ENCODE assay signal across 10 mouse cellular contexts in genomic region chr2:167267531-167268410, GRCm38 (mm10). TPM values are rescaled to one million over a fixed set of nuclear protein-coding genes. Genes with fewer than 3 reads are reported as not detected.
DNase-seq lines count a peak whose midpoint lies in the region; ATAC-seq lines count a peak whose summit lies in the region.
"Had no signal": no experiment of that assay in that cellular context is flagged by ENCODE, and none has a peak within 500 bp of the region (broad histone marks: within the 10 kb centered on the region; RNA-seq: fewer than 3 reads in every experiment).

No protein-coding gene starts in this region.

- H3K4me2 ChIP-seq in kidney, embryonic 16.5 days (replicated peaks; ENCODE audit: low read depth, low read length) = no peak overlapping the region
- H3K4me2 ChIP-seq in heart, embryonic 16.5 days (ENCODE audit: low read depth, low read length) = no peak overlapping the region
- H3K4me2 ChIP-seq in midbrain, embryonic 11.5 days = no peak overlapping the region
- no peak overlapping the region for H3K4me2 ChIP-seq in hindbrain, embryonic 12.5 days (replicated peaks)
- H3K4me2 ChIP-seq: forebrain, embryonic 15.5 days had no signal

- no peak overlapping the region for H3K4me3 ChIP-seq in kidney, embryonic 16.5 days (ENCODE audit: low read length)
- no peak overlapping the region for H3K4me3 ChIP-seq in heart, embryonic 16.5 days (ENCODE audit: low read length)
- no peak overlapping the region for H3K4me3 ChIP-seq in midbrain, embryonic 11.5 days (ENCODE audit: low read depth, low read length)
- no peak overlapping the region for H3K4me3 ChIP-seq in hindbrain, embryonic 12.5 days
- H3K4me3 ChIP-seq: forebrain, embryonic 15.5 days had no signal

- no peak for ATAC-seq in kidney, embryonic 16.5 days (ENCODE audit: low FRiP score, low TSS enrichment)
- ATAC-seq in heart, embryonic 16.5 days (replicated peaks; ENCODE audit: extremely low read depth, insufficient read depth, low FRiP score) = peak; percentile 52; the same call in 1 of the 2 replicates
- no peak for ATAC-seq in midbrain, embryonic 11.5 days (ENCODE audit: low FRiP score)
- ATAC-seq in hindbrain, embryonic 12.5 days (ENCODE audit: low FRiP score) = no peak
- ATAC-seq: forebrain, embryonic 15.5 days; inflammation-experienced regulatory T-cells, adult 6 months had no signal

- WGBS in kidney, embryonic 16.5 days = 76% methylated on average over 14 of the region's 14 CpGs
- 40% methylated on average over 14 of the region's 14 CpGs for WGBS in heart, embryonic 16.5 days
- WGBS in midbrain, embryonic 11.5 days = 82% methylated on average over 14 of the region's 14 CpGs
- WGBS in hindbrain, embryonic 12.5 days = 85% methylated on average over 14 of the region's 14 CpGs

- no peaks in the 10 kb centered on the region for H3K36me3 ChIP-seq in kidney, embryonic 16.5 days (ENCODE audit: insufficient read depth, low read length)
- no peaks in the 10 kb centered on the region for H3K36me3 ChIP-seq in heart, embryonic 16.5 days (ENCODE audit: control insufficient read depth, insufficient read depth)
- H3K36me3 ChIP-seq in midbrain, embryonic 11.5 days (ENCODE audit: control insufficient read depth, insufficient read depth, low read length) = no peaks in the 10 kb centered on the region
- no peaks in the 10 kb centered on the region for H3K36me3 ChIP-seq in hindbrain, embryonic 12.5 days
- H3K36me3 ChIP-seq: forebrain, embryonic 15.5 days had no signal

- H3K27me3 ChIP-seq in kidney, embryonic 16.5 days (ENCODE audit: insufficient read depth, low read length) = no peaks in the 10 kb centered on the region
- no peaks in the 10 kb centered on the region for H3K27me3 ChIP-seq in heart, embryonic 16.5 days (ENCODE audit: control insufficient read depth, insufficient read depth, low read length)
- no peaks in the 10 kb centered on the region for H3K27me3 ChIP-seq in midbrain, embryonic 11.5 days (ENCODE audit: control insufficient read depth, insufficient read depth, low read length)
- peaks cover 2% of the 10 kb centered on the region; the same call in 1 of the 2 replicates for H3K27me3 ChIP-seq in hindbrain, embryonic 12.5 days
- H3K27me3 ChIP-seq: forebrain, embryonic 15.5 days had no signal

- peak; percentile 4 for DNase-seq in kidney, postnatal 10 days
- DNase-seq in urinary bladder, postnatal 14 days (ENCODE audit: low spot score) = peak; percentile 2
- no peak for DNase-seq in urinary bladder, postnatal 10 days (ENCODE audit: low spot score)
- peak; percentile 30 for DNase-seq in testis, postnatal 10 days (ENCODE audit: low spot score)
- DNase-seq in midbrain, embryonic 11.5 days (ENCODE audit: low spot score, missing footprints) = no peak

- H3K4me1 ChIP-seq in kidney, embryonic 16.5 days (ENCODE audit: insufficient read depth, low read length) = no peaks in the 10 kb centered on the region
- peaks cover 10% of the 10 kb centered on the region for H3K4me1 ChIP-seq in heart, embryonic 16.5 days (ENCODE audit: control insufficient read depth, insufficient read depth, low read length)
- H3K4me1 ChIP-seq in midbrain, embryonic 11.5 days (ENCODE audit: control insufficient read depth, insufficient read depth, low read length) = no peaks in the 10 kb centered on the region
- H3K4me1 ChIP-seq in hindbrain, embryonic 12.5 days = no peaks in the 10 kb centered on the region
- H3K4me1 ChIP-seq: forebrain, embryonic 15.5 days had no signal

- no peak overlapping the region for H3K9ac ChIP-seq in kidney, embryonic 16.5 days (replicated peaks; ENCODE audit: low read length)
- no peak overlapping the region for H3K9ac ChIP-seq in heart, embryonic 16.5 days (ENCODE audit: low read length)
- H3K9ac ChIP-seq in midbrain, embryonic 11.5 days (ENCODE audit: low read length) = no peak overlapping the region
- H3K9ac ChIP-seq in hindbrain, embryonic 12.5 days = no peak overlapping the region
- H3K9ac ChIP-seq: forebrain, embryonic 15.5 days had no signal

- H3K9me3 ChIP-seq in kidney, embryonic 16.5 days (ENCODE audit: low read length) = no peaks in the 10 kb centered on the region
- no peaks in the 10 kb centered on the region for H3K9me3 ChIP-seq in heart, embryonic 16.5 days (replicated peaks; ENCODE audit: control insufficient read depth, low read length)
- no peaks in the 10 kb centered on the region for H3K9me3 ChIP-seq in midbrain, embryonic 11.5 days (ENCODE audit: control insufficient read depth, low read length)
- no peaks in the 10 kb centered on the region for H3K9me3 ChIP-seq in hindbrain, embryonic 12.5 days (replicated peaks)
- H3K9me3 ChIP-seq: forebrain, embryonic 15.5 days had no signal

- H3K27ac ChIP-seq in kidney, embryonic 16.5 days (ENCODE audit: low read length) = no peak overlapping the region
- H3K27ac ChIP-seq in heart, embryonic 16.5 days (ENCODE audit: low read length) = peak overlapping the region; percentile 69
- H3K27ac ChIP-seq in midbrain, embryonic 11.5 days (ENCODE audit: low read depth, low read length) = no peak overlapping the region
- H3K27ac ChIP-seq in hindbrain, embryonic 12.5 days = no peak overlapping the region
- H3K27ac ChIP-seq: forebrain, embryonic 15.5 days had no signal

RNA-seq across cellular contexts. Expression of gene Ptgis, which starts 27.4 kb away (rescaled TPM):
- polyA plus RNA-seq in kidney, embryonic 16.5 days (2015; fragmentation: Nextera tagmentation; extraction: Ambion mirVana) = 18.4 and 20.6 TPM in 2 replicates
- 20.4 and 21.4 TPM in 2 replicates for polyA plus RNA-seq in heart, embryonic 16.5 days (2015; fragmentation: Nextera tagmentation; extraction: Ambion mirVana)
- polyA plus RNA-seq in midbrain, embryonic 11.5 days (2014; fragmentation: Nextera tagmentation; extraction: Ambion mirVana) = 9.4 and 11.2 TPM in 2 replicates
- polyA plus RNA-seq in hindbrain, embryonic 12.5 days (2016; fragmentation: Nextera tagmentation; extraction: Ambion mirVana) = 9.1 and 13.0 TPM in 2 replicates
- polyA plus RNA-seq: inflammation-experienced regulatory T-cells, adult 6 months had no signal

Comparison
In these comparisons a context has a peak if more than half of its experiments do, and no peak if none do; other contexts are left out.
1. DNase-seq: peak in kidney, postnatal 10 days (single experiment), urinary bladder, postnatal 14 days (single experiment) and testis, postnatal 10 days (single experiment); none in urinary bladder, postnatal 10 days (single experiment) and midbrain, embryonic 11.5 days (single experiment).